Mouse (Mus musculus) cerebellum, adult 18-20 months (tissue): ENCODE measurements around the gene Krt24.
"Not testable (repeated sequence)": the region's sequence is repeated elsewhere in the genome, so short reads cannot be mapped to it uniquely, and the experiment has no call there.

Source experiments
- DNase-seq, 2 experiments: peaks; one replicate each; pipeline ENCODE4 v3.0.0; 2021

The Krt24 gene

GRCm38 (mm10) chr11:99250666-99251065 is 34.4 kb downstream of the Krt24 start:
- DNase-seq: no peak

GRCm38 (mm10) chr11:99250241-99250640 is 34.8 kb downstream of the Krt24 start:
- DNase-seq: peak in 1 of 2 experiments; percentile 30

- peak; percentile 70 to 72 for DNase-seq
Observed at GRCm38 (mm10) chr11:99249115-99249514, 35.9 kb downstream of the Krt24 start.

- DNase-seq: no peak
Observed at GRCm38 (mm10) chr11:99247916-99248315, 37.1 kb downstream of the Krt24 start.

GRCm38 (mm10) chr11:99244519-99244918 is 40.5 kb downstream of the Krt24 start:
- not testable (repeated sequence) for DNase-seq

GRCm38 (mm10) chr11:99243820-99244374 is 41.2 kb downstream of the Krt24 start, which contains the start of gene Krt222:
Gene Krt222, minus strand, starts transcription at chr11:99244085.
- DNase-seq: peak; percentile 78

- DNase-seq: no peak
Observed at GRCm38 (mm10) chr11:99243200-99243819, 41.8 kb downstream of the Krt24 start.

GRCm38 (mm10) chr11:99242056-99242455 is 43.0 kb downstream of the Krt24 start:
- DNase-seq: no peak

- DNase-seq: no peak
Observed at GRCm38 (mm10) chr11:99238468-99238867, 46.6 kb downstream of the Krt24 start.

- DNase-seq: peak in 1 of 2 experiments; percentile 28
Observed at GRCm38 (mm10) chr11:99231049-99231816, 53.8 kb downstream of the Krt24 start.

GRCm38 (mm10) chr11:99230261-99231048 is 54.6 kb downstream of the Krt24 start, which contains the start of gene Smarce1:
Gene Smarce1, minus strand, starts transcription at chr11:99231017.
- DNase-seq: peak; percentile 73 to 87
